Mouse (Mus musculus) WW6 (cell line): Measurements from ENCODE around the gene Otop3.

Source experiments
- DNase-seq: peaks from one replicate; pipeline ENCODE4 v3.0.0-alpha.2; 2013; ENCODE audit warnings: low read depth, low spot score

Otop3 gene

GRCm38 (mm10) chr11:115318245-115319027 is 16.1 kb upstream of the Otop3 start:
- no peak for DNase-seq

GRCm38 (mm10) chr11:115319704-115320383 is 14.7 kb upstream of the Otop3 start:
- DNase-seq: no peak

GRCm38 (mm10) chr11:115321906-115322693 is 12.4 kb upstream of the Otop3 start, which contains the start of gene Ush1g:
Gene Ush1g (minus strand): TSS chr11:115322041.
- no peak for DNase-seq

GRCm38 (mm10) chr11:115323354-115323753 is 11.2 kb upstream of the Otop3 start:
- DNase-seq: no peak

- no peak for DNase-seq
Observed at GRCm38 (mm10) chr11:115326730-115327129, 7.8 kb upstream of the Otop3 start.

- no peak for DNase-seq
Observed at GRCm38 (mm10) chr11:115329339-115329738, 5.2 kb upstream of the Otop3 start.

- no peak for DNase-seq
Observed at GRCm38 (mm10) chr11:115335223-115335622, 692 bp downstream of the Otop3 start.

GRCm38 (mm10) chr11:115336115-115336514 is 1.6 kb downstream of the Otop3 start:
- DNase-seq: no peak

GRCm38 (mm10) chr11:115337350-115337749 is 2.8 kb downstream of the Otop3 start:
- DNase-seq: no peak

GRCm38 (mm10) chr11:115337826-115338225 is 3.3 kb downstream of the Otop3 start:
- no peak for DNase-seq

GRCm38 (mm10) chr11:115341246-115341645 is 6.7 kb downstream of the Otop3 start:
- no peak for DNase-seq

GRCm38 (mm10) chr11:115341866-115342265 is 7.3 kb downstream of the Otop3 start:
- no peak for DNase-seq

GRCm38 (mm10) chr11:115344967-115345366 is 10.4 kb downstream of the Otop3 start:
- DNase-seq: no peak

- no peak for DNase-seq
Observed at GRCm38 (mm10) chr11:115345515-115345914, 11.0 kb downstream of the Otop3 start.

- no peak for DNase-seq
Observed at GRCm38 (mm10) chr11:115348681-115349248, 14.2 kb downstream of the Otop3 start.

- DNase-seq: no peak
Observed at GRCm38 (mm10) chr11:115349976-115350375, 15.4 kb downstream of the Otop3 start.

- DNase-seq: no peak
Observed at GRCm38 (mm10) chr11:115353375-115353774, 18.8 kb downstream of the Otop3 start.

- no peak for DNase-seq
Observed at GRCm38 (mm10) chr11:115354183-115354582, 19.7 kb downstream of the Otop3 start.

- no peak for DNase-seq
Observed at GRCm38 (mm10) chr11:115358468-115358867, 23.9 kb downstream of the Otop3 start.

GRCm38 (mm10) chr11:115359293-115359692 is 24.8 kb downstream of the Otop3 start:
- DNase-seq: no peak

- DNase-seq: no peak
Observed at GRCm38 (mm10) chr11:115359726-115360125, 25.2 kb downstream of the Otop3 start.

- DNase-seq: no peak
Observed at GRCm38 (mm10) chr11:115364136-115364535, 29.6 kb downstream of the Otop3 start.
